Mouse (Mus musculus): ENCODE results near the gene Exo5. TPM values are rescaled to one million over a fixed set of nuclear protein-coding genes. Genes with fewer than 3 reads are reported as not detected.

Exo5 gene
- polyA plus RNA-seq (2012; fragmentation: generic; extraction: Trizol) = 1 to 10 TPM; 1.5 to 9.1 TPM

DNA sequence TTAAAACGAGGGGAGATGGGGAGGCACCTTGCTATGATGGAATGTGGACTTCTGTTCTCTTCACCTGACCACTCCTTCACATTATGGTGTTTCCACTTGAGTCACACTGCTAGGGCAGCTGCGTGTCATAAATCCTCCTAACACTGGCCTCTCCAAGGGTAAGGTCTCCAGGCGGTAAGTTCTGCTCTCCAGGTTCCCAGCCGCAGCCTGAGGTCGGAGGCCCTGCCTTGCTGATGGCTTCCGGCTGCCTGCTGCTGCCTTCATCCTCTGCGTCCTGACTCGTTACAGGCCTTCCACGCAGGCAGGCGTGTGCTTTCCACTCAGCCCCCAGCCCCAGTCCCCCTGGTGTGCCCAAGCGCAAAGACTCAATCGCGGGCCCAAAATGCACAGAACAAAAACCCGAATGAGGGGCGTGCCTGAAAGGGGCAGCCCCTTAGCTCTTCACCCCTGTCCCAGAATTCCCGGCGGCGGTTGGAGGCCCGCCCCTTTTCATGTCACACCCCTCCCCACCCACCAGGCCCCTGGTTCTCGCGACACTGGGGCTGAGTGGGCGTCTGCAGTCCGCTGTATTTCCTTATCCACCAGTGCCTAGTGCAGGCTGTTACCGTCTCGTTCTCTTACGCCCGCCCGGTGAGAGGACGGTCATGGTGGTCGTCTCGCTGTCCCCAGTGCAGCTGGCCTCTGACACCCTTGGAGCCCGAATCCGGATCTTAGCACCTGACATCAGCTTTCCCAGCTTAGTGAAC lies at the start of gene Exo5:
Gene Exo5, minus strand, starts transcription at position 464 of the 746 bp plus-strand sequence.

DNA sequence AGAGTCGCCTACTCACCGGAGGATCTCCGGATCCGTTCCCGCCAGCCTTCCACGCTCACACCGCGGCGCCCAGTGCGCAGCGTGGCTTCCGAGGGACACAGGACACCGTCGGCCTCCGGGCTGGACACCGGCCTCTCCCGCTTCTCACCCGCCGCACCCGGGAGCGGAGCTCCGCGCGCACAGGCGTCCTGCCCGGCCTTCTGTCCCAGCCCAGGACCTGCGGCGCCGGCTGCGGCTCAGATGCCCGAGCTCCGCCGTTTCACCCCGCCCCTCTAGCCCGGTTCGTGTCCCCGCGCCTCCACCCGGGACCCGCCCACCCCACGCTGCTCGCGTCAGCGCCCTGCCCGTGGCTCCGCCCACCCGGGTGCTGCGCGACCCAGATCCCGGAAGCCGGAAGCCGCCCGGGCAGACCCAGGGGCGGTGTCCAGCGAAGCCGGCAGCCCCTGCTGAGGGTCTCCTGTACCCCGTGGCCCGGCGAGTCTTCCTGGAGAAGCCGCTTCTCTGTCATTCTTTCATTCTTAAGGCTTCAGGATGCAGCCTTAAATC lies 26.7 kb upstream of the Exo5 start, which contains the start of gene Zfp69:
Gene Zfp69, minus strand, starts transcription at position 272 of the 546 bp plus-strand sequence.

Other genes starting within 250 kb of the Exo5 start
- under 1 TPM in 1 of 2 experiments, not detected in 1; 0.25 TPM for gene Kcnq4, start 176.4 kb downstream of the Exo5 start, polyA plus RNA-seq (2012; fragmentation: generic; extraction: Trizol)
- 10 to 100 TPM; 25.9 to 54.8 TPM for gene Nfyc, start 93.4 kb downstream of the Exo5 start, polyA plus RNA-seq (2012; fragmentation: generic; extraction: Trizol)
- under 1 TPM; under 0.01 to 0.05 TPM for gene Rims3, start 70.2 kb downstream of the Exo5 start, polyA plus RNA-seq (2012; fragmentation: generic; extraction: Trizol)
- under 1 TPM; 0.06 to 0.73 TPM for gene Zfp69, start 26.7 kb upstream of the Exo5 start, polyA plus RNA-seq (2012; fragmentation: generic; extraction: Trizol)
- 10 to 100 TPM; 11.1 to 36.4 TPM for gene Smap2, start 92.2 kb upstream of the Exo5 start, polyA plus RNA-seq (2012; fragmentation: generic; extraction: Trizol)
- under 1 TPM in 1 of 2 experiments, not detected in 1; 0.25 TPM for gene Col9a2, start 114.4 kb upstream of the Exo5 start, polyA plus RNA-seq (2012; fragmentation: generic; extraction: Trizol)
- 10 to 100 TPM in 1 of 2 experiments, 1 to 10 TPM in 1; 2.8 to 13.6 TPM for gene Zmpste24, start 173.2 kb upstream of the Exo5 start, polyA plus RNA-seq (2012; fragmentation: generic; extraction: Trizol)
- not detected for gene Tmco2, start 184.2 kb upstream of the Exo5 start, polyA plus RNA-seq (2012; fragmentation: generic; extraction: Trizol)